Mouse (Mus musculus) embryonic facial prominence, embryonic 11.5 days (tissue): Measurements from ENCODE around the gene Cdc42bpa. TPM values are rescaled to one million over a fixed set of nuclear protein-coding genes. Genes with fewer than 3 reads are reported as not detected.

Source experiments
- ATAC-seq: fragments of 200-750 bp; cut with Nextera tagmentation; replicated peaks from 2 replicates; pipeline ENCODE4 v1.8.0; 2017; ENCODE audit warnings: low read depth; ENCODE audit not compliant: insufficient number of reproducible peaks, low FRiP score, low TSS enrichment
- DNase-seq: peaks from one replicate; pipeline ENCODE4 v3.0.0-alpha.2; 2015; ENCODE audit warnings: low spot score
- H3K27ac ChIP-seq: fragments of 300-500 bp; sonication (generic); replicated peaks from 2 replicates; pipeline ENCODE4 v1.5.1; 2014; ENCODE audit warnings: mild to moderate bottlenecking, low read depth, low read length, control low read depth
- H3K27me3 ChIP-seq: fragments of 300-500 bp; sonication (generic); 2 replicates; pipeline ENCODE4 v1.6.1; 2014; ENCODE audit warnings: mild to moderate bottlenecking, low read length, moderate library complexity, mixed read lengths; ENCODE audit not compliant: control insufficient read depth, insufficient read depth
- H3K36me3 ChIP-seq: fragments of 300-500 bp; sonication (generic); replicated peaks from 2 replicates; pipeline ENCODE4 v1.6.1; 2014; ENCODE audit warnings: low read depth, mild to moderate bottlenecking, low read length, moderate library complexity, mixed read lengths; ENCODE audit not compliant: control insufficient read depth, insufficient read depth
- H3K4me1 ChIP-seq: fragments of 300-500 bp; sonication (generic); 2 replicates; pipeline ENCODE4 v1.6.1; 2014; ENCODE audit warnings: low read length, mixed read lengths; ENCODE audit not compliant: control insufficient read depth, insufficient read depth
- H3K4me2 ChIP-seq: fragments of 300-500 bp; sonication (generic); 2 replicates; pipeline ENCODE4 v1.6.1; 2014; ENCODE audit warnings: low read depth, mild to moderate bottlenecking, control low read depth, low read length, moderate library complexity
- H3K4me3 ChIP-seq: fragments of 300-500 bp; sonication (generic); 2 replicates; pipeline ENCODE4 v1.5.1; 2014; ENCODE audit warnings: low read depth, low read length, control low read depth
- H3K9ac ChIP-seq: fragments of 300-500 bp; sonication (generic); replicated peaks from 2 replicates; pipeline ENCODE4 v1.6.1; 2014; ENCODE audit warnings: mild to moderate bottlenecking, control low read depth, low read length
- H3K9me3 ChIP-seq: fragments of 300-500 bp; sonication (generic); replicated peaks from 2 replicates; pipeline ENCODE4 v1.6.1; 2016; ENCODE audit warnings: mild to moderate bottlenecking, low read length, inconsistent platforms, mixed read lengths; ENCODE audit not compliant: control insufficient read depth
- WGBS: fragments of 180-500 bp; shearing (Covaris S2); extraction: QIAGEN DNeasy Blood & Tissue Kit; methylation state at CpG from one replicate; pipeline ENCODE4 v1.1.7; 2014; 5-methylcytosine and 5-hydroxymethylcytosine counted together
- polyA plus RNA-seq: library from polyadenylated mRNA; unstranded; fragments of >200 nt; fragmentation: Nextera tagmentation; extraction: Ambion mirVana; gene quantifications from 2 replicates; pipeline ENCODE4 v1.2.1, GENCODE M21; 2014

Gene Cdc42bpa
- polyA plus RNA-seq, 1 experiment from 2014 or later: 13.8 TPM

- DNase-seq: no peak
- Histone ChIP-seq H3K4me3 (no peak overlapping the region), H3K9me3 (no peaks in the 10 kb centered on the region), H3K27ac (no peak overlapping the region), H3K4me2 (no peak overlapping the region), H3K9ac (no peak overlapping the region), H3K4me1 (no peaks in the 10 kb centered on the region), H3K27me3 (no peaks in the 10 kb centered on the region), H3K36me3 (no peaks in the 10 kb centered on the region)
- 69% methylated on average over 6 of the region's 6 CpGs for WGBS
- ATAC-seq: no peak
Observed at GRCm38 (mm10) chr1:180174718-180175117, 214.4 kb downstream of the Cdc42bpa start.

GRCm38 (mm10) chr1:180175167-180175566 is 214.9 kb downstream of the Cdc42bpa start:
- Histone ChIP-seq H3K27ac (no peak overlapping the region), H3K4me2 (no peak overlapping the region), H3K9ac (no peak overlapping the region), H3K36me3 (no peaks in the 10 kb centered on the region), H3K4me3 (no peak overlapping the region), H3K27me3 (no peaks in the 10 kb centered on the region), H3K4me1 (no peaks in the 10 kb centered on the region), H3K9me3 (no peaks in the 10 kb centered on the region)
- ATAC-seq (no peak), DNase-seq (peak; percentile 62)
- WGBS: 39% methylated on average over 3 of the region's 3 CpGs

GRCm38 (mm10) chr1:180175635-180176034 is 215.4 kb downstream of the Cdc42bpa start:
- H3K4me2 ChIP-seq: no peak overlapping the region
- H3K27me3 ChIP-seq: no peaks in the 10 kb centered on the region
- 62% methylated on average over 8 of the region's 8 CpGs for WGBS
- no peaks in the 10 kb centered on the region for H3K9me3 ChIP-seq
- ATAC-seq (no peak), DNase-seq (no peak)
- H3K36me3 ChIP-seq: no peaks in the 10 kb centered on the region
- H3K9ac ChIP-seq: no peak overlapping the region
- H3K4me3 ChIP-seq: no peak overlapping the region
- H3K4me1 ChIP-seq: no peaks in the 10 kb centered on the region
- no peak overlapping the region for H3K27ac ChIP-seq

- WGBS: 7% methylated on average over 1 of the region's 1 CpGs
Observed at GRCm38 (mm10) chr1:180176784-180177183, 216.5 kb downstream of the Cdc42bpa start.

GRCm38 (mm10) chr1:180178340-180178739 is 218.1 kb downstream of the Cdc42bpa start:
- no peak overlapping the region for H3K4me3 ChIP-seq
- no peak overlapping the region for H3K9ac ChIP-seq
- no peaks in the 10 kb centered on the region for H3K4me1 ChIP-seq
- no peak overlapping the region for H3K4me2 ChIP-seq
- no peaks in the 10 kb centered on the region for H3K9me3 ChIP-seq
- ATAC-seq (no peak), DNase-seq (no peak)
- no peaks in the 10 kb centered on the region for H3K27me3 ChIP-seq
- no peaks in the 10 kb centered on the region for H3K36me3 ChIP-seq
- H3K27ac ChIP-seq: no peak overlapping the region
- 87% methylated on average over 9 of the region's 9 CpGs for WGBS

More at GRCm38 (mm10) chr1:180176784-180177183, 216.5 kb downstream of the Cdc42bpa start:
- no peaks in the 10 kb centered on the region for H3K4me1 ChIP-seq
- no peak overlapping the region for H3K4me2 ChIP-seq
- no peaks in the 10 kb centered on the region for H3K27me3 ChIP-seq
- H3K4me3 ChIP-seq: no peak overlapping the region
- no peak for DNase-seq
- H3K27ac ChIP-seq: no peak overlapping the region
- H3K36me3 ChIP-seq: no peaks in the 10 kb centered on the region
- ATAC-seq: no peak
- H3K9ac ChIP-seq: no peak overlapping the region
- H3K9me3 ChIP-seq: no peaks in the 10 kb centered on the region

GRCm38 (mm10) chr1:180179100-180179499 is 218.8 kb downstream of the Cdc42bpa start:
- H3K4me3 ChIP-seq: no peak overlapping the region
- WGBS: 94% methylated on average over 4 of the region's 4 CpGs

GRCm38 (mm10) chr1:180179840-180180239 is 219.6 kb downstream of the Cdc42bpa start:
- Histone ChIP-seq H3K4me2 (no peak overlapping the region), H3K9ac (no peak overlapping the region), H3K27me3 (no peaks in the 10 kb centered on the region), H3K36me3 (no peaks in the 10 kb centered on the region), H3K9me3 (no peaks in the 10 kb centered on the region), H3K4me3 (no peak overlapping the region), H3K4me1 (no peaks in the 10 kb centered on the region), H3K27ac (no peak overlapping the region)
- DNase-seq (no peak), ATAC-seq (no peak)
- 98% methylated on average over 2 of the region's 2 CpGs for WGBS

More at GRCm38 (mm10) chr1:180179100-180179499, 218.8 kb downstream of the Cdc42bpa start:
- DNase-seq (no peak), ATAC-seq (no peak)
- Histone ChIP-seq H3K9me3 (no peaks in the 10 kb centered on the region), H3K27me3 (no peaks in the 10 kb centered on the region), H3K9ac (no peak overlapping the region), H3K36me3 (no peaks in the 10 kb centered on the region), H3K4me1 (no peaks in the 10 kb centered on the region), H3K4me2 (no peak overlapping the region), H3K27ac (no peak overlapping the region)

GRCm38 (mm10) chr1:180181304-180181965 is 221.2 kb downstream of the Cdc42bpa start:
- no peak for ATAC-seq
- DNase-seq: no peak
- WGBS: 88% methylated on average over 7 of the region's 7 CpGs

More at GRCm38 (mm10) chr1:180181304-180181965, 221.2 kb downstream of the Cdc42bpa start:
- H3K4me2 ChIP-seq: no peak overlapping the region
- H3K27me3 ChIP-seq: no peaks in the 10 kb centered on the region
- no peak overlapping the region for H3K4me3 ChIP-seq
- H3K9me3 ChIP-seq: no peaks in the 10 kb centered on the region
- H3K27ac ChIP-seq: no peak overlapping the region
- H3K36me3 ChIP-seq: no peaks in the 10 kb centered on the region
- no peaks in the 10 kb centered on the region for H3K4me1 ChIP-seq
- no peak overlapping the region for H3K9ac ChIP-seq
